Mouse (Mus musculus): ENCODE measurements around the gene Chtop. TPM values are rescaled to one million over a fixed set of nuclear protein-coding genes. Genes with fewer than 3 reads are reported as not detected.

Chtop gene
- polyA plus RNA-seq, 1 experiment from 2014 or later = 183 TPM

DNA sequence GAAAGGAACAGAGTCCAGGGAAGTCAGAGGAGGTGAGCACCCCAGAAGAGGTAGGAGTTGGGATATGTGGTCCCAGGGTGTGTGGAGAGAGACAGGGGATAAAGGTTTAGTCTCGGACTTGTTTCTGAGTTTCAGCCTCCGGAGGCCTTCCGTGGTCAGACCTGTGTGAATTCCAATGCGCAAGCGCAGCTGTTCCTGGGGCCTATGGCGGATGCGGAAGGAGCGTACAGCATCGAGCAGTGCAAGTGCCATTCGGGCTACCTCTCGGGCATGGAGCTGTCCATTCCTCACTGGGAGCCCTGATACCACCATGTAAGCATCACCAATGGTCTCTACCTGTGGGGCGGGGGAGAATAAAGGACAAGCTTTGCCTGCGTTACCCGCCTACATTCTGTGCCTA, 54.4 kb downstream of the Chtop start:
- Histone ChIP-seq H3K9me3 (no peaks in the 10 kb centered on the region), H3K27ac (replicated peaks) (no peak overlapping the region), H3K27me3 (0 out of 2 replicates have a peak, but pooled peaks cover 3% of the 10 kb centered on the region), H3K4me3 (no peak overlapping the region), H3K4me1 (replicated peaks) (no peaks in the 10 kb centered on the region), H3K36me3 (no peaks in the 10 kb centered on the region), H3K9ac (no peak overlapping the region), H3K4me2 (no peak overlapping the region)
- ATAC-seq (ENCODE audit: low read depth) = no peak
- 89% methylated on average over 14 of the region's 14 CpGs for WGBS

- H3K27me3 ChIP-seq = no peaks in the 10 kb centered on the region
- H3K4me2 ChIP-seq = peak overlapping the region; percentile 21
- no peak overlapping the region for H3K4me3 ChIP-seq
- H3K36me3 ChIP-seq = no peaks in the 10 kb centered on the region
- no peaks in the 10 kb centered on the region for H3K9me3 ChIP-seq
- no peak overlapping the region; the same call in 1 of the 2 replicates for H3K27ac ChIP-seq (replicated peaks)
- no peak overlapping the region for H3K9ac ChIP-seq
- H3K4me1 ChIP-seq (replicated peaks) = peaks cover 8% of the 10 kb centered on the region
- 65% methylated on average over 10 of the region's 10 CpGs for WGBS
- no peak for ATAC-seq (ENCODE audit: low read depth)
Measured at GRCm38 (mm10) chr3:90451396-90452095, 57.8 kb downstream of the Chtop start.

- Histone ChIP-seq H3K9me3 (no peaks in the 10 kb centered on the region), H3K27ac (replicated peaks) (no peak overlapping the region; the same call in 1 of the 2 replicates), H3K27me3 (no peaks in the 10 kb centered on the region), H3K4me2 (peak overlapping the region; percentile 21), H3K9ac (no peak overlapping the region), H3K36me3 (no peaks in the 10 kb centered on the region), H3K4me1 (replicated peaks) (peaks cover 15% of the 10 kb centered on the region), H3K4me3 (no peak overlapping the region)
- ATAC-seq (ENCODE audit: low read depth) = no peak
- WGBS = 33% methylated on average over 12 of the region's 12 CpGs
Measured at GRCm38 (mm10) chr3:90450874-90451273, 58.4 kb downstream of the Chtop start.

Other genes with a start within 250 kb of the Chtop start
- gene Dennd4b, start 244.3 kb downstream of the Chtop start, polyA plus RNA-seq (2015; fragmentation: Nextera tagmentation; extraction: Ambion mirVana) = 5.9 and 7.4 TPM in 2 replicates
- gene Gatad2b, start 216.3 kb downstream of the Chtop start, polyA plus RNA-seq (2015; fragmentation: Nextera tagmentation; extraction: Ambion mirVana) = 13.7 and 15.6 TPM in 2 replicates
- 22.9 and 24.1 TPM in 2 replicates for gene Slc27a3, start 119.6 kb downstream of the Chtop start, polyA plus RNA-seq (2015; fragmentation: Nextera tagmentation; extraction: Ambion mirVana)
- 29.3 and 30.8 TPM in 2 replicates for gene Ints3, start 75.9 kb downstream of the Chtop start, polyA plus RNA-seq (2015; fragmentation: Nextera tagmentation; extraction: Ambion mirVana)
- 3.7 and 3.9 TPM in 2 replicates for gene Npr1, start 43.6 kb downstream of the Chtop start, polyA plus RNA-seq (2015; fragmentation: Nextera tagmentation; extraction: Ambion mirVana)
- gene Ilf2, start 33.4 kb downstream of the Chtop start, polyA plus RNA-seq (2015; fragmentation: Nextera tagmentation; extraction: Ambion mirVana) = 280 and 290 TPM in 2 replicates
- 98.2 and 103 TPM in 2 replicates for gene Snapin, start 18.5 kb downstream of the Chtop start, polyA plus RNA-seq (2015; fragmentation: Nextera tagmentation; extraction: Ambion mirVana)
- gene S100a1, start 4.9 kb upstream of the Chtop start, polyA plus RNA-seq (2015; fragmentation: Nextera tagmentation; extraction: Ambion mirVana) = 9.0 and 13.0 TPM in 2 replicates
- gene S100a13, start 4.9 kb upstream of the Chtop start, polyA plus RNA-seq (2015; fragmentation: Nextera tagmentation; extraction: Ambion mirVana) = 13.9 and 14.9 TPM in 2 replicates
- gene S100a14, start 17.4 kb upstream of the Chtop start, polyA plus RNA-seq (2015; fragmentation: Nextera tagmentation; extraction: Ambion mirVana) = 0.81 TPM in 1 of 2 replicates, not detected in the other
- gene S100a16, start 27.8 kb upstream of the Chtop start, polyA plus RNA-seq (2015; fragmentation: Nextera tagmentation; extraction: Ambion mirVana) = 31.5 and 37.5 TPM in 2 replicates
- gene S100a3, start 51.1 kb upstream of the Chtop start, polyA plus RNA-seq (2015; fragmentation: Nextera tagmentation; extraction: Ambion mirVana) = 1.4 and 1.9 TPM in 2 replicates
- not detected in 2 replicates for gene S100a2, start 80.7 kb upstream of the Chtop start, polyA plus RNA-seq (2015; fragmentation: Nextera tagmentation; extraction: Ambion mirVana)
- gene Gm42674, start 92.4 kb upstream of the Chtop start, polyA plus RNA-seq (2015; fragmentation: Nextera tagmentation; extraction: Ambion mirVana) = not detected in 2 replicates
- not detected in 2 replicates for gene S100a4, start 94.3 kb upstream of the Chtop start, polyA plus RNA-seq (2015; fragmentation: Nextera tagmentation; extraction: Ambion mirVana)
- gene S100a5, start 99.0 kb upstream of the Chtop start, polyA plus RNA-seq (2015; fragmentation: Nextera tagmentation; extraction: Ambion mirVana) = not detected in 2 replicates
- 28.2 and 28.4 TPM in 2 replicates for gene S100a6, start 103.4 kb upstream of the Chtop start, polyA plus RNA-seq (2015; fragmentation: Nextera tagmentation; extraction: Ambion mirVana)
- gene S100a7a, start 144.5 kb upstream of the Chtop start, polyA plus RNA-seq (2015; fragmentation: Nextera tagmentation; extraction: Ambion mirVana) = not detected in 2 replicates
- gene S100a8, start 159.5 kb upstream of the Chtop start, polyA plus RNA-seq (2015; fragmentation: Nextera tagmentation; extraction: Ambion mirVana) = 13.5 and 16.1 TPM in 2 replicates
- 8.0 and 12.1 TPM in 2 replicates for gene S100a9, start 186.2 kb upstream of the Chtop start, polyA plus RNA-seq (2015; fragmentation: Nextera tagmentation; extraction: Ambion mirVana)
- not detected in 2 replicates for gene Pglyrp4, start 217.4 kb upstream of the Chtop start, polyA plus RNA-seq (2015; fragmentation: Nextera tagmentation; extraction: Ambion mirVana)